Mouse (Mus musculus) kidney, adult 2 months (tissue): ENCODE data around the gene Cfap221.

Experiments used
- CTCF ChIP-seq: fragments of 200-500 bp; conservative IDR thresholded peaks from 2 replicates; pipeline ENCODE4 v1.5.1; 2011; ENCODE audit warnings: low read depth, mild to moderate bottlenecking, control low read depth, low read length, moderate library complexity, mixed read lengths; ENCODE audit not compliant: insufficient read depth, insufficient read length
- POLR2A ChIP-seq: fragments of 200-500 bp; IDR thresholded peaks from one replicate; pipeline ENCODE4 v1.6.1; 2011; ENCODE audit warnings: low read depth, low read length, control low read depth

DNA sequence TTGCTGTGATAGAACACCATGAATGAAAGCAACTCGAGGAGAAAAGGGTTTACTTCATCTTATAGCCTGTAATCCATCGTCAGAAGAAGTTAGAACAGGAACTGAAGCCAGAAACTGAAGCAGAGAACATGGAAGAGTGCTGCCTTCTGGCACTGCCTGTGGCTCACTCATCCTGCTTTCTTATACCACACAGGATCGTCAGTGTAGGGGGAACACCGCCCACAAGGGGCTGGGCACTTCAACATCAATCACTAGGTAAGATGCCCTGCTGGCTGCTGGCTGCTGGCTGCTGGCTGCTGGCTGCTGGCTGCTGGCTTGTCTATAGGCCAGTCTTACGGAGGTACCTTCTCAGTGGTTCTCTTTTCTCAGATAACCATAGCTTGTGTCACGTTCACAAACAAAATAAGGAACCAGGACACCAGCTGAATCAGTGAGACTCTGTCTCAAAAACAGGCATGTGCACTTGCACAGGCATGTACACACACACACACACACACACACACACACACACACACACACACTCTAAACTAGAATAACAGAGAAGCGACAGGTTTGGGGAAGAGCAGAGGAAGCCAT is 23.4 kb upstream of the Cfap221 start:
- TF ChIP-seq CTCF (no peak), POLR2A (no peak)
